Comparison of ENCODE assay signal across 12 mouse cellular contexts in genomic region chr11:19596336-19596735, GRCm38 (mm10).
"Had no signal": no experiment of that assay in that cellular context is flagged by ENCODE, and none has a peak within 500 bp of the region (broad histone marks: within the 10 kb centered on the region; RNA-seq: fewer than 3 reads in every experiment).

No protein-coding gene starts in this region.

- DNase-seq: left cerebral cortex, postnatal 4 days; liver; liver, embryonic 13.5 days; liver, postnatal 0 days; lung, adult 18-20 months; lung, adult 2 months; lung, embryonic 14.5 days; lung, postnatal 10 days; lung, postnatal 14 days; lung, postnatal 36 days; lung, postnatal 4 days; midbrain, embryonic 14.5 days had no signal
